Mouse (Mus musculus): ENCODE measurements at regions not wholly inside any gene's neighbourhood (a gene's known extent, or its start where the extent isn't known, plus 50 kb on each side); places are given as distances from the start of the nearest gene placed in this dataset.

GRCm38 (mm10) chr10:99676557-99677098 lies 82.8 kb downstream of the Csl start:
- no peak for DNase-seq

DNA sequence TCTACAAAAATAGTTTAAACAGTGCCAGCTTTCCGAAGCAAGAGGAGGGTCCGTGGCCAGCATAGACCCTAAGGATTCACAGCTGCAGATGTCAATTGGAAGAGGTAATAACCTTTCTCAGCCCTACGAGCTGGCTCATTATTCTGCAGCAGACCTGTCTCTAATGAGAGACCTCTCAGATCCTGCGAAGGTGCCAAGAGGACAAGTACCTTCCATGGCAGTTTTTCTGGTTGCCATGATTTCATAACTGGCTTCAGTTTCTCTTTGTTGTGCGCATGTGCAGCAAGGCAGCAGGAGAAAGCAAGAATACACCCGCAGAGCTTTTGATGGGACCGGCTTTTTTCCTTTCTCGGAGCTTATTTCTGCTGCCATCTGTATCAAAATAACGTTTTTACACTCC lies 81.4 kb downstream of the Csl start:
- DNase-seq: no peak

DNA sequence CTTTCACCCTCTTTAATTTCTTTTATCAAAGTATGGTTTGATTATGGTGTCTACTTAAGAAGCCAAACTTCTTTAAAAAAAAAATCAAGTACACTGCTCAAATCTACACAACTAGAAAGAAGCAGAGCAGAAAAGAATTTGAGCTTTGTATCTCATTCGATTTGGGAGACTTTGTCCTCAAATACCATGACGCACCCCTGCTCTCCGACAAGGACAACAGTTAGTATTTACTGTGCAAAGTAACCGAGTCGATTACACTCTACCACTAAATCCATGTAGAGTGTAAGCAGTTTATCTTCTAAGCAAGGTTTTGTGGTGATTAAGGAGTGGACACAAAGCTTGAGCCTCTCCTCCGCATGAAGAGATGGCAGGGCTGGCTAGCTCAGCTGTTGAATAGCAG lies 79.6 kb downstream of the Csl start:
- DNase-seq: no peak

DNA sequence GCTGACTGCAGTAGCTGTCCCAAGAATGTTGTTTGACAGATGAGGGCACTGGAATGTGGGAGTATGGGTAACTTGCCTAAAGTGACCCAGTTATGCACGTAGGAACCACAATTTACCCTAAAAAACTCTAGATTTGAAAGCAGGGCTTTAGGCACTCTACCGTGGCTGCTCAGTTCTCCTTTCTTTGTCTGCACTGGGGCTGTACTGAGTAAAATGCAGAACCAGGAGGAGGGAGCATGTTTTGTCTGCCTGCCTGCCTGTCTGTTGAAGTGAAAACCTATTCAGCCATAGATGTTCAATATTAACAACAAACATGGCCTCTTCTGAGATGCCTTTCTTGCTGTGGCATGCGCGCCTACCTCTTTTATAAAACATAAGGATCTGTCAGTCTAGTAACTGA lies 77.5 kb downstream of the Csl start:
- no peak for DNase-seq

GRCm38 (mm10) chr10:99682350-99682749 lies 77.1 kb downstream of the Csl start:
- no peak for DNase-seq

GRCm38 (mm10) chr10:99683310-99683709 lies 76.1 kb downstream of the Csl start:
- no peak for DNase-seq

DNA sequence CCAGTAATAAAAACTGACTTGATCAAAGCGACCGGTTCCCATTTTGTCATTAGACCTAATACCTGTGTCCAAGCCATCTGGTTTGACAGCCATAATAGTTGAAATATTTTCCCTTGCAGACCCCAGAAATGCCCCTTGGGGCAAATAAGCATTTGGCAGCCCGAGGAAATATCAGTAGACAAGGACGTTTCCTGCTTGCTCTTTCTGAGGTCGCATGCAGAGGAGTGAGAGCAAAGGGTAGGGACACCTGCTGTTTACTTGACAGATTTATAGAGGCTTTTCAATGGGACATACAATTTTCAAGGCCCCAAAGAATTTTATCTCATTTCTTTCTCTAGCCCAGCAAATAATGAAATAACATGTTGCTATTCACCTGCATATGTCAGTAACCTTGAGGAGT lies 73.5 kb downstream of the Csl start:
- DNase-seq: no peak

DNA sequence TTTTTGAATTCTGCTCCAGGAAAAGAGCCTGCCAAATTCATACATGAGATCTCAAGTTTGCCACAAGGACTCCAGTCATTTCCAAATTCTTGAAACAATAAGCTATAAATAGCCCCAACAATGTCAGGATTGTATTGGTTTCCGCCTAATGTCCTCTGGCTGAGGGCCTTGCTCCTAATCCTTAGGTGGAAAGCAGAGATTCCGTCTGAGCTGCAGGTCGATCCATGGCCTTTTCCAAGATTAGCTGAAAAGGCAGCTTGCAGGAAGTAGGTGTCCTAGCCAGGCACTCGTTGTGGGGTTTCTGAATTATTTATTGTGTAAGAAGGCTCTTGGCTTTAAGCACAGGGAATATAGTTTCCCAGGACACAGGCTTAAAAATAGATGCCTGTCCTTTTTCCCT lies 72.4 kb downstream of the Csl start:
- DNase-seq: no peak

DNA sequence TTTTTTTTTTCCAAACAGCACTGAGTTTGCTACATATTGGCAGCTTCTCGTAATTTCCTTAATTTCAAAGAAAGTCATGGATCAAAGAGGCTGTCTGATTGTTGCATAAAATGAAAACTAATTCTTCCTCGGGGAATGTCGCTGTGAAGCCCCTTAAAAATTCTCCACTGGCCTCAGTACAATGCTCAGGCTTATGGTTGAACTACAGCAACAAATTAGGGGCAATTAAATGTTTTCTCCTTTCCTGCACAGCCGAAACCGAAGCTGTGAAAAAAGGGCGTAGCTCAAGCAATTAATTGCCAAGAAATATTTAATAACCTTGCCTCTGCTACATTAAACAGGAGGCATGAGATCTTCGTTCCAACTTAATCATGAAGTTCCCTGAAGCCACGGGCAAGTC lies 61.8 kb downstream of the Csl start:
- DNase-seq: no peak

DNA sequence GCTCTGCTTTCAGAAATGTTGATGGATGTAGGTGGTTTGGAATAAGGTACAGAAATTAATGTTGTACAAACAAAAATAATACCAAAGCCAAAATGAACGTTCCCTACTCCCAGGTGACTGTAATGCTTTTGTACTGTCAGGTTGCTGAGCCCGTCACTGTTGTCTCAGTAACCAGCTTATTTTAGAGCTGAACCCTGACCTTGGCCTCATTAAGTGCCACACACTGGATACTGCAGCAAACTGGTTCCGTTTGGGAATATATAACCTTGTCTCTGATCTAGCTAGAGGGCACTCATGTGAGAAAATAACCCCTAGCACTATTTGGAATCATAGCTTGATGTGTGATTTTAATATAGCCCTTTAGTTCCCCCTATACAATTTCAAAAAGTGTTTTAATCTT lies 60.0 kb downstream of the Csl start:
- DNase-seq: no peak

DNA sequence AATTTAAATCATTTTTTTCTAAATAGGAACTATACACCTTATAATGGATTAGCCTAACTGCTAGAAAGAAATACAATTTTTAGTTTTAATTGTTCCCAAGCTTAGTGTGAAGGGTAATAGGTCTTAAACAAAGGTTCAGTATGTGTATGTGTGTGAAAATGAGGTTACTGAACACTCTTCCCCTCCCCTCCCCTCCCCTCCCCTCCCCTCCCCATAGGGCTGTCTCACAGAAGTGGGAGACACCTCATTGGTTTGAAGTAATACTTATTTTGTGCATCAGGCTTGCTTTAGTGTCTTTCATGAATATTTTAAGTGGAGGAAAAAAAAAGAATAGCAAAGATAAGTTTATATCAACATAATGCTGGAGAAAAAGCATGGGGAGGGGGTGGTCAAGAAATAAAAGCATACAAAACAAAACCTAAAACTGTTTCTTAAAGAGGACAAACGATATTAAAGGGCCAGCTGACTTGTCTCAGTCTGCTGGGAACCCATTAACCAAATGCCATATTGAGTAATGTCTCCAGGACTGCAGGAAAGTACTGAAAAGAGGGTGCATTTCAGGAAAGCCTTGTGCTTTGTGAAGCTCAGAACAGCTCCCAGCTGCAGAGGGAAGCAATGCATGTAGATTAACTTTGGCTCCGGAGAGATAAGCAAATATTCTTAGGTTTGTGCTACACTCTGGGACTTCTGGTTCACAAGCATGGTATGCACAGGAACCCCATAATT lies 59.2 kb downstream of the Csl start:
- no peak for DNase-seq

Data from cerebellum, adult 8-10 months (tissue).